Mouse (Mus musculus) liver, adult 2 months (tissue): ENCODE measurements around the gene Araf.

ENCODE experiments used
- CTCF ChIP-seq: fragments of 200-500 bp; IDR thresholded peaks from 2 replicates; pipeline ENCODE4 v1.5.1; 2011; ENCODE audit warnings: low read depth, low read length, control low read depth
- POLR2A ChIP-seq: fragments of 200-500 bp; IDR thresholded peaks from 2 replicates; pipeline ENCODE4 v1.6.1; 2011; ENCODE audit warnings: low read length, control low read depth; ENCODE audit not compliant: insufficient read depth; ENCODE audit errors: extremely low read depth

DNA sequence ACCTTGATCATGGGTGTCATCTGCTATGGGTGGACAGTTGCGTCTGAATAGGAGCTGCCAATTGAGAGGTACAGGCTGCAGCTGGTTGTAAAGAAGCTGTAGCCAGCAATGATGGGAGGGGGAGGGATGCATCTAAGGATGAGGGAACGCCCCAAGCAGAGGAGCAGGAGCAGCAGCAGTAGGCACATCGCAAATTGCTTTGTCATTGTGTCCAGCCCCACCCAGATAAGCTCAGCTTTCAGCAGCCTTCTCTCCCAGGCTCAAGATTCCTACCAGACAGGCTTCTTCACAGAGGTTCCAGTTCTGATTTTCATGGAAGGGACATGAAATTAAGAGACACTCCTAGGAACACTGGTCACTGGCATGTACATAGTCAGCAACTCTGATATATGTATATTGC, 112.5 kb downstream of the Araf start:
- TF ChIP-seq CTCF = no peak
- TF ChIP-seq POLR2A = no peak
